ENCODE assay signal across 8 mouse cellular contexts in the genomic region with DNA sequence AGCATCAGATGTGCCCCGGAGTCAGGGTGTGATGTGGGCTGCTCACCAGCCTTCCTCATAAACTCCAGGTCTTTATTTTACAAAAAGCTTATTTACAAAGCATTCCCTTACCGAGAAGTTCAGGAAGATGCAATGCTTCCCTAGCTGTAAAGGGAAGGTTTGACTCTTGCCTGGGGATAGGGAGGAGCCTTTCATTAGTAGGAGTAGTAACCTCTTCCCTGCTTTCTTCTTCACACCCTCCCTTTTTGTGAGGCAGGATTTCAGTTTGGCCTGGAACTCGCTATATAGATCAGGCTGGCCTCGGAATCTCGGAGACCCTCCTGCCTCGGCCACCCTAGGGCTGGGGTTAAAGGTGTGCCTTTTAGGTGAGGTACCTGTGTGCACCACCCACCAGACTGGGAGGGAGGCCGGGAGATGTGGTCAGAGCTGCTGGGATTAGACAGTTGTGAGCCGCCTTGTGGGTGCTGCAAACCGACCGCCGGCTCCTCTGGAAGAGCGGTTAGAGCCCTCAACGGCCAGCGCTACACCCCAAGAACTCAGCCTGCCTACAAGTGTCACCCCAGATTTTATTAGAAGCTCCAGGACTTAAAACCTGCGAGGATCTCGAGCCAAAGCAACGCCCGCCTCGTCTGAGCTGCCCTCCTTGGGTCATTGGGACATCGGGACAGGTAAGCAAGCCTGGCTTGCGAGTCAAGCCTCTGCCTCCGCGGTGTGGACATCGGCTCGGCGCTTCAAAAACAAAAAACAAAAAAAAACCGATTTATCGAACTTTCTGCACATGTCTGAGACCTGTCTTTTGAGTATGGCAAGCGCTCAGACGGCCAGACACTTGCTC. TPM values are rescaled to one million over a fixed set of nuclear protein-coding genes. Genes with fewer than 3 reads are reported as not detected.
DNase-seq lines count a peak whose midpoint lies in the region; ATAC-seq and TF ChIP-seq lines count a peak whose summit lies in the region.

A gene (plus strand): TSS at position 273 of the 835 bp plus-strand sequence.

- intact Hi-C loops in heart, postnatal 25 days (cut with DNase I): no loop called here
- intact Hi-C loops in left cerebral cortex, adult 2 months (cut with DNase I): no loop called here

- peak within 1 kb of the TSS; percentile 98 for H3K9ac ChIP-seq in forebrain, embryonic 13.5 days

- 50% methylated on average over 30 of the region's 30 CpGs for WGBS in forebrain, embryonic 13.5 days
- WGBS in midbrain, embryonic 10.5 days: 47% methylated on average over 30 of the region's 30 CpGs

- DNase-seq in ovary, postnatal 14 days (ENCODE audit: low spot score): peak; percentile 16
- DNase-seq in ovary, adult 18-20 months (ENCODE audit: low spot score): no peak
- DNase-seq in adrenal gland, postnatal 14 days: no peak
- DNase-seq in heart, postnatal 25 days (ENCODE audit: low spot score): peak; percentile 5
- DNase-seq in left cerebral cortex, adult 2 months (ENCODE audit: extremely low spot score in 1 of 2, low spot score in 2 of 2): no peak
- no peak for DNase-seq in midbrain, embryonic 10.5 days (ENCODE audit: low spot score)
- no peak for DNase-seq in ovary, postnatal 10 days (ENCODE audit: low spot score)

- H3K4me2 ChIP-seq in forebrain, embryonic 13.5 days: peak within 1 kb of the TSS; percentile 80

- peak within 1 kb of the TSS; percentile 98 for H3K4me3 ChIP-seq in forebrain, embryonic 13.5 days
- H3K4me3 ChIP-seq in left cerebral cortex, adult 2 months: peak within 1 kb of the TSS; percentile 61
- H3K4me3 ChIP-seq in midbrain, embryonic 10.5 days: peak within 1 kb of the TSS; percentile 99

- TF ChIP-seq CTCF in left cerebral cortex, adult 2 months (IDR thresholded peaks at IDR 0.05): no peak

- H3K27me3 ChIP-seq in forebrain, embryonic 13.5 days: 0 out of 2 replicates have a peak, but pooled peaks cover 3% of the 10 kb centered on the region
- peaks cover 19% of the 10 kb centered on the region for H3K27me3 ChIP-seq in midbrain, embryonic 10.5 days (ENCODE audit: low read depth, poor library complexity, severe bottlenecking)

- peak; percentile 0 for ATAC-seq in forebrain, embryonic 13.5 days

- H3K9me3 ChIP-seq in forebrain, embryonic 13.5 days (replicated peaks): no peaks in the 10 kb centered on the region
- no peaks in the 10 kb centered on the region for H3K9me3 ChIP-seq in midbrain, embryonic 10.5 days (replicated peaks)

- H3K27ac ChIP-seq in forebrain, embryonic 13.5 days: peak within 1 kb of the TSS; percentile 96
- H3K27ac ChIP-seq in left cerebral cortex, adult 2 months: peak within 1 kb of the TSS; percentile 93
- peak within 1 kb of the TSS; percentile 98 for H3K27ac ChIP-seq in midbrain, embryonic 10.5 days (replicated peaks)

- H3K4me1 ChIP-seq in forebrain, embryonic 13.5 days: peaks cover 29% of the 10 kb centered on the region
- H3K4me1 ChIP-seq in midbrain, embryonic 10.5 days: peaks cover 41% of the 10 kb centered on the region

- no peaks in the 10 kb centered on the region for H3K36me3 ChIP-seq in forebrain, embryonic 13.5 days (ENCODE audit: poor library complexity, severe bottlenecking)
- no peaks in the 10 kb centered on the region for H3K36me3 ChIP-seq in midbrain, embryonic 10.5 days

RNA-seq across cellular contexts. Expression of the gene that starts here (rescaled TPM):
- 52.3 and 52.8 TPM in 2 replicates for total RNA-seq in adrenal gland, postnatal 14 days (2021)
- 8.8 and 10.2 TPM in 2 replicates for polyA plus RNA-seq in forebrain, embryonic 13.5 days (2015; fragmentation: Nextera tagmentation; extraction: Ambion mirVana)
- 10 to 100 TPM; 35.7 to 36.5 TPM for total RNA-seq in heart, postnatal 25 days (2021)
- total RNA-seq in left cerebral cortex, adult 2 months (2021): 10 to 100 TPM; 67.1 to 67.2 TPM
- 12.3 and 14.9 TPM in 2 replicates for polyA plus RNA-seq in midbrain, embryonic 10.5 days (2016; fragmentation: Nextera tagmentation; extraction: Ambion mirVana)

Comparison
In these comparisons a context has a peak if more than half of its experiments do, and no peak if none do; other contexts are left out.
1. DNase-seq: peak in ovary, postnatal 14 days (single experiment) and heart, postnatal 25 days (single experiment); none in ovary, adult 18-20 months (single experiment), adrenal gland, postnatal 14 days (single experiment), left cerebral cortex, adult 2 months (0 of 2), midbrain, embryonic 10.5 days (single experiment) and ovary, postnatal 10 days (single experiment).
2. Peak in every context shown above with its lines, with median percentiles within 50 percentile points of each other: H3K27ac ChIP-seq and H3K4me3 ChIP-seq.